Mouse (Mus musculus) neural tube, embryonic 10.5 days (tissue): ENCODE data around the gene Spata1.
A peak's percentile ranks its signal among the peaks of the same experiment; 100 is the strongest.
"Not testable (repeated sequence)": the region's sequence is repeated elsewhere in the genome, so short reads cannot be mapped to it uniquely, and the experiment has no call there.

Experiments used
- DNase-seq: peaks from one replicate; pipeline ENCODE4 v3.0.0-alpha.2; 2017; ENCODE audit warnings: low spot score; ENCODE audit errors: extremely low spot score

The Spata1 gene

GRCm38 (mm10) chr3:146462939-146463338 lies 36.6 kb downstream of the Spata1 start:
- DNase-seq = no peak

DNA sequence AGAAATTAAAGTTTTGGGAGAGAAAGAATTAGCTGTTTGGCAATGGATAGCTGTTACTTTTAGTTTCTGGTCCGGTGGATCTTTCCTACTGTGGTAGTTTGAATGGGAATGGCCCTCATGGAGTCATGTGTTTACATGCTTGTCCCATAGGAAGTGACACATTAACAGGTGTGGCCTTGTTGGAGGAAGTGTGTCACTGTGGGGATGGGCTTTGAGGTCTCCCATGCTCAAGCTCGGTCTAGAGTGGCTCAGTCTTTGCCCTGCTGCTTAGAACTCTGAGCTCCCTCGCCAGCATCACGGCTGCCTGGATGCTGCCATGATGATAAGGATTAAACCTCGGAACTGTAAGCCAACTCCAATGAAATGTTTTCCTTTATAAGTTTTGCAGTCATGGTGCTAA lies 48.2 kb downstream of the Spata1 start:
- DNase-seq = no peak

GRCm38 (mm10) chr3:146450371-146450841 lies 49.1 kb downstream of the Spata1 start:
- peak; percentile 91 for DNase-seq

- DNase-seq = no peak
Measured at GRCm38 (mm10) chr3:146449745-146450250, 49.8 kb downstream of the Spata1 start, which contains the start of gene Ctbs. Ctbs (plus strand) TSS chr3:146449795.

DNA sequence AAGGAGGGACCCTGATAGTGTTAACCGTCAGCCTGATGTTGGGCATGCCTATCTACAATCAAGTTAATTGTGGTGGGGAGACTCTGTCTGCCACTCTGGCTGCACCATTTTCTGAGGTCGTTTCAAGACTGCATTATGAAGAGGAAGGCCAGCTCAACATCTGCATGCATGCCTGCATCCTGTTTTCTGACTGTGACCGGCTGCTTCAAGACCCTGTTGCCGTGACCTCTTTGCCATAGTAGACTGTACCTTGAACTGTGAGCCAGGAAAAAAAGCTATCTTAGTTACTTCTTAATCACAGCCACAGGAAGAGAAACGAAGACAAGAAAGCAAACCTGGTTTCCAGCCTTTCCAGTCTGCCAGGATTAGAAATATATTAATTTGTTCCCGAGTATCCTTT lies 50.6 kb downstream of the Spata1 start:
- DNase-seq = no peak

GRCm38 (mm10) chr3:146448372-146448771 lies 51.2 kb downstream of the Spata1 start:
- DNase-seq = no peak

DNA sequence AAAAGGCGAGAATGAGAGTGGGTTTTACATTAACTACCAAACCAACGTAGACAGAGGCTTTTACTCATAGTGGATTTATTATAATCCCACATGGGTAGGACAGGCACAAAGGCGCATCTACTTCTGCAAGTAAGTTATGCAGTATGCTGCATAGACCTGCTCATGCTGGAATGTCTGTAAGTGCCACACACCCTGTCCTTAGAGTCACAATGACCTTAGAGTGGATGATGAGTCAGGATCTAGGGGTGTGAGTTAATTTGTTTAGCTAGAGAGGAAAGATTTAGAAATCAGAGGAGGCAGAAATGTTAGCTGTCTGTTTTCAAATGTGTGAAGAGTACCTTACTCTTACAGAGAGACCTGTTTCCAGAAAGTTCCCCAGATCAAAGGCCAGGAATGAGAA lies 52.0 kb downstream of the Spata1 start:
- no peak for DNase-seq

DNA sequence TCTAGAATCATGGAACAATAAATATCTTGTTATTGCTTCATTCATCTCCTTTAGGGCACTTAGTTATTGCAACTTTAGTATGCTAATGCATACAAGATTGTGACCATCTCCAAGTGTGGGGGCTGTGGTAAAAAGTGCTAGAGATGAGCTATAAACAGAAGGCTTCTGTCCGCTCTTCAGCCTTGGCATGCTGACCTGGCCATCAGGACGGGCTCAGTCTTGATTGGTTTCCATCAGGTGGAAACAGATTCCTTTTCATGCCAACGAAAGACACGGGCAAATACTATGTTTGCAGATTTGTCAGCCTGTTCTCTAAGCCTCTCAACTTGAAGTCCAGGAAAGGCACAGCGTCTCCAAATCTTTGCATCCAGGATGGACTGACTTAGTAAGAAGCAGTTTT lies 52.4 kb downstream of the Spata1 start:
- DNase-seq = no peak

GRCm38 (mm10) chr3:146444880-146445279 lies 54.7 kb downstream of the Spata1 start:
- no peak for DNase-seq

DNA sequence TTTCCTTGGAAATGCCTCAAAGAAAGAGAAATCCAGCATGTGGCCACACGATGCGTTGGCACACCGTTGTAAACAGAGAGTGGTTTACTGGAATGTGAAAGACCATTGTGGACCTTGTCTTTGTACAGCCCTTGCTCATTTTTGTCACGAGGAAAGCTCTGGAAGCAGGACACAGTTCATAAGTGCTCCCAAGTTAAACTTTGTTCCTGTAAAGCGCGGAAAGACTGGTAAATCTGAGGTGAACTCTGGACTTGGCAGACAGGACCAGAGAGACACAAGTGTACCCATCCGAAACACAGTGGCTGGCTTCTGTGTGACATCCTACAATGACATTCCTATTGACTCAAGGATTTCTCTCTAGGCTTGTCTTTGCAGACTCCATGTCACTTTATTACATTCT lies 56.2 kb downstream of the Spata1 start:
- DNase-seq = no peak

GRCm38 (mm10) chr3:146442936-146443335 lies 56.6 kb downstream of the Spata1 start:
- DNase-seq = no peak

DNA sequence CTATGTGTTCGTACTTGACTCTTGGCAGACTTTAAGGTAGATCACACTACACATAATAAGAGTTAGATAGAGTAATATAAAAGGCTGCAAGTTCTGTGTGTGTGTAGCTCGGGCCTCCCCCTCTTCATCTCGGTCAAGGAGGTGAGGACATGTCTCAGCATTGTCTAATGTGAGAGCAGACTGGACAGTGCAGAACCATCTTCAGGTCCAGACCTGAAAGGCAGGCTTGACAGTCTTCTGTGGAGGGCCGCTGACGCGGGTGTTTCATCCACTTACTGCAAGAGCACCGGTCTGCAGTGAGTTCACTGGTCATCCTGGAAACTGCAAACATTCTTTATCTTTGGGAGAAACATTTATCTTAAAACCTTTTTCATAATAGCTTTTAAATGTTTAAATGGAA lies 57.1 kb downstream of the Spata1 start:
- DNase-seq = no peak

GRCm38 (mm10) chr3:146440422-146440821 lies 59.1 kb downstream of the Spata1 start:
- DNase-seq = peak; percentile 4

- DNase-seq = peak; percentile 6
Measured at GRCm38 (mm10) chr3:146440011-146440410, 59.5 kb downstream of the Spata1 start.

DNA sequence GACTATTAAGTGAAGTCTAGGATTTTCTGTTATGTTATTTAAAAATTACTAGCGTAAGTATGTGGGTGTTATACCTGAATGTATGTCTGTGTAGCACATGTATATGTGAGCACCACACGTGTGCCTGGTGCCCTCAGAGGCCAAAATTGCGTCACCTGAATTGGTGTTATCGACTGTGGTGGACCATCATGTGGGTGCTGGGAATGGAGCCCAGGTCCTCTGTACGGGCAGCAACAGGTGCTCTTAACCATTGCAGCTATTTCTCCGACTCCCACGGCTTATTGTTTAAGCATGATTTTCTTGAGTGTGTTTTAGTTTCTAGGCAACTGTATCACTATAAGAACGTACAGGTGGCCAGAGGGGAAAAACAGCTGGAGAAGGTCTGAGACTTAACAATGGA lies 63.4 kb downstream of the Spata1 start:
- no peak for DNase-seq

GRCm38 (mm10) chr3:146435533-146435932 lies 64.0 kb downstream of the Spata1 start:
- no peak for DNase-seq

GRCm38 (mm10) chr3:146434686-146435085 lies 64.9 kb downstream of the Spata1 start:
- no peak for DNase-seq

GRCm38 (mm10) chr3:146433681-146434350 lies 65.7 kb downstream of the Spata1 start:
- DNase-seq = no peak

DNA sequence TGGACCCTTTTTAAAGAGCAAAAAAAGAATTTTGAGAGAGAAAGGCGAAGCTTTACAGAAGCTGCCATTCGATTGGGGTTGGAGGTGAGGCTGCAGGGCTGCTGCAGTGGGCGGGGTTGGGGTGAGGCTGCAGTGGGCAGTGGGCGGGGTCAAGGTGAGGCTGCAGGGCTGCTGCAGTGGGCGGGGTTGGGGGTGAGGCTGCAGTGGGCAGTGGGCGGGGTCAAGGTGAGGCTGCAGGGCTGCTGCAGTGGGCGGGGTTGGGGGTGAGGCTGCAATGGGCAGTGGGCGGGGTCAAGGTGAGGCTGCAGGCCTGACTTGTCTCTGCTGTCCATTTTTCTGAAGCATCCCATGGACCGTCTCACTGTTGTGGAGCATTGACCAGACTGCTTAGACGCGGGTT lies 66.5 kb downstream of the Spata1 start:
- not testable (repeated sequence) for DNase-seq

DNA sequence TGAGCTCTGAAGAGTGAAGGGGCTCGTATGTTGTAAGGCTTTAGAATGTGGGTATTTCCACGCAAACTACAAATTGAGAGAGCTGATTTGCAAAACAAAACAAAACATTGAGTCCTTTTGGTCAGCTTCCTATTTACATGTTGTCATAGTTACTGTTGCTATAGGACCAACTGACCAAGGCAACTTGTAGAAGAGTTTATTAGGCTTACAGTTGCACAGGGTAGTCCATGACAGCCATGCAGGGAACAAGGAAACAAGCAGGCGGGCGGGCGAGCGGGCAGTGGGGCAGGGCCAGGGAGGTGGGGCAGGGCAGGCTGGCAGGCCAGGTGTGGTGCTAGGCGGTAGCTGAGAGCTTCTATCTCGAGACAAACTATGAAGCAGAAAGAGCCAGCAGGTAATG lies 73.1 kb downstream of the Spata1 start:
- no peak for DNase-seq

GRCm38 (mm10) chr3:146425902-146426301 lies 73.7 kb downstream of the Spata1 start:
- no peak for DNase-seq

- no peak for DNase-seq
Measured at GRCm38 (mm10) chr3:146424306-146424900, 75.2 kb downstream of the Spata1 start.

DNA sequence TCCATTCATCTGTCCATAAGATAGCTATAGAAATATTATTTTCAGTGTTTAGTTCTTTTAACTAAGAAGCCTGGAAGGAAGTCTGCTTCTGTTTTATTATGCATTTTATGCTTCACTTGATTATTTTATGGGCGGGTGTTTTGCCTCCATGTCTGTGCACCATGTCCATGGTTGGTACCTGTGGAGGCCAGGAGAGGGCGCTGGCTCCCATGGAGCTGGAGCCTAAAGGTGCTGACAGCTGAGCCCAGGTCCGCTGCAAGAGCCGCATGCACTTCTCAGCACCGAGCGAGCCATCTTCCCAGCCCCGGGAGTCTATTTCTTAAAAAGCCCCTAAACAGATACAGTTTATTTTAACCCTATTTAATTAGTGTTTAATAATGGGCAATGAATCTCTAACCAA lies 75.8 kb downstream of the Spata1 start:
- DNase-seq = no peak
